Mouse (Mus musculus) hindbrain, embryonic 14.5 days (tissue): ENCODE results near the gene Nfs1. TPM values are rescaled to one million over a fixed set of nuclear protein-coding genes. Genes with fewer than 3 reads are reported as not detected.
"Not testable (repeated sequence)": the region's sequence is repeated elsewhere in the genome, so short reads cannot be mapped to it uniquely, and the experiment has no call there.

Experiments
- ATAC-seq: fragments of 200-750 bp; cut with Nextera tagmentation; 2 replicates; pipeline ENCODE4 v1.8.0; 2017; ENCODE audit warnings: moderate number of reproducible peaks, mild to moderate bottlenecking, moderate TSS enrichment, moderate library complexity; ENCODE audit not compliant: low FRiP score
- DNase-seq: peaks from one replicate; pipeline ENCODE4 v3.0.0-alpha.2; 2015; ENCODE audit warnings: low spot score
- H3K27ac ChIP-seq: fragments of 300-500 bp; sonication (generic); 2 replicates; pipeline ENCODE4 v1.5.1; 2014; ENCODE audit warnings: mild to moderate bottlenecking, moderate library complexity
- H3K27me3 ChIP-seq: fragments of 300-500 bp; sonication (generic); 2 replicates; pipeline ENCODE4 v1.6.1; 2014; ENCODE audit warnings: mild to moderate bottlenecking, low read length, mixed read lengths; ENCODE audit not compliant: control insufficient read depth, insufficient read depth
- H3K36me3 ChIP-seq: fragments of 300-500 bp; sonication (generic); replicated peaks from 2 replicates; pipeline ENCODE4 v1.6.1; 2014; ENCODE audit not compliant: control insufficient read depth, insufficient read depth
- H3K4me1 ChIP-seq: fragments of 300-500 bp; sonication (generic); replicated peaks from 2 replicates; pipeline ENCODE4 v1.6.1; 2014; ENCODE audit warnings: antibody characterized with exemption, low read length, mixed read lengths; ENCODE audit not compliant: control insufficient read depth, insufficient read depth
- H3K4me2 ChIP-seq: fragments of 300-500 bp; sonication (generic); replicated peaks from 2 replicates; pipeline ENCODE4 v1.6.1; 2014; ENCODE audit warnings: mild to moderate bottlenecking, moderate library complexity
- H3K4me3 ChIP-seq: fragments of 300-500 bp; sonication (generic); replicated peaks from 2 replicates; pipeline ENCODE4 v1.5.1; 2014; ENCODE audit warnings: mild to moderate bottlenecking, low read length
- H3K9ac ChIP-seq: fragments of 300-500 bp; sonication (generic); 2 replicates; pipeline ENCODE4 v1.6.1; 2014
- H3K9me3 ChIP-seq: fragments of 300-500 bp; sonication (generic); 2 replicates; pipeline ENCODE4 v1.6.1; 2016; ENCODE audit warnings: low read length; ENCODE audit not compliant: control insufficient read depth
- WGBS: fragments of 180-500 bp; shearing (Covaris S2); extraction: QIAGEN DNeasy Blood & Tissue Kit; methylation state at CpG from one replicate; pipeline ENCODE4 v1.1.7; 2014; 5-methylcytosine and 5-hydroxymethylcytosine counted together
- polyA plus RNA-seq: library from polyadenylated mRNA; unstranded; fragments of >200 nt; fragmentation: Nextera tagmentation; extraction: Ambion mirVana; gene quantifications from 2 replicates; pipeline ENCODE4 v1.2.1, GENCODE M21; 2014

Gene Nfs1
- polyA plus RNA-seq: 29.3 and 31.3 TPM in 2 replicates

- H3K27me3 ChIP-seq: no peaks in the 10 kb centered on the region
- ATAC-seq (peak; percentile 99), DNase-seq (peak; percentile 96)
- H3K4me3 ChIP-seq: peak within 1 kb of the TSS; percentile 80
- no peaks in the 10 kb centered on the region for H3K9me3 ChIP-seq
- peak within 1 kb of the TSS; percentile 72 for H3K4me2 ChIP-seq
- H3K9ac ChIP-seq: peak within 1 kb of the TSS; percentile 88
- H3K27ac ChIP-seq: peak within 1 kb of the TSS; percentile 94
- under 1% methylated on average over 69 of the region's 70 CpGs for WGBS
- H3K36me3 ChIP-seq: peaks cover 34% of the 10 kb centered on the region
- H3K4me1 ChIP-seq: peaks cover 18% of the 10 kb centered on the region
These were observed at the start of gene Nfs1, which contains the start of gene Romo1 for GRCm38 (mm10) chr2:156143953-156144724. Gene Nfs1, minus strand, starts transcription at chr2:156144186. Gene Romo1, plus strand, starts transcription at chr2:156144039.

- Histone ChIP-seq H3K4me2 (no peak overlapping the region), H3K9ac (no peak overlapping the region), H3K9me3 (no peaks in the 10 kb centered on the region), H3K4me1 (peaks cover 14% of the 10 kb centered on the region), H3K27me3 (no peaks in the 10 kb centered on the region), H3K4me3 (no peak overlapping the region), H3K27ac (no peak overlapping the region), H3K36me3 (no peaks in the 10 kb centered on the region)
- DNase-seq (no peak), ATAC-seq (no peak)
- WGBS: 82% methylated on average over 3 of the region's 3 CpGs
These were observed 49.3 kb upstream of the Nfs1 start for GRCm38 (mm10) chr2:156193066-156193862.

GRCm38 (mm10) chr2:156192068-156192467, 48.1 kb upstream of the Nfs1 start:
- no peaks in the 10 kb centered on the region for H3K9me3 ChIP-seq
- no peaks in the 10 kb centered on the region for H3K27me3 ChIP-seq
- ATAC-seq (no peak), DNase-seq (no peak)
- peaks cover 5% of the 10 kb centered on the region; the same call in 1 of the 2 replicates for H3K4me1 ChIP-seq
- no peak overlapping the region for H3K4me3 ChIP-seq
- H3K4me2 ChIP-seq: no peak overlapping the region
- H3K36me3 ChIP-seq: no peaks in the 10 kb centered on the region
- H3K27ac ChIP-seq: no peak overlapping the region
- 70% methylated on average over 2 of the region's 2 CpGs for WGBS
- no peak overlapping the region for H3K9ac ChIP-seq

- Histone ChIP-seq H3K9me3 (no peaks in the 10 kb centered on the region), H3K4me3 (no peak overlapping the region), H3K36me3 (no peaks in the 10 kb centered on the region), H3K27me3 (no peaks in the 10 kb centered on the region), H3K27ac (no peak overlapping the region), H3K9ac (no peak overlapping the region), H3K4me2 (no peak overlapping the region), H3K4me1 (peaks cover 5% of the 10 kb centered on the region; the same call in 1 of the 2 replicates)
- ATAC-seq (no peak), DNase-seq (no peak)
- WGBS: 91% methylated on average over 2 of the region's 2 CpGs
These were observed 47.6 kb upstream of the Nfs1 start for GRCm38 (mm10) chr2:156191540-156191939.

- no peaks in the 10 kb centered on the region for H3K36me3 ChIP-seq
- no peaks in the 10 kb centered on the region for H3K9me3 ChIP-seq
- no peaks in the 10 kb centered on the region for H3K27me3 ChIP-seq
- H3K27ac ChIP-seq: no peak overlapping the region
- WGBS: 84% methylated on average over 14 of the region's 14 CpGs
- DNase-seq: no peak
- H3K4me3 ChIP-seq: no peak overlapping the region
- H3K4me1 ChIP-seq: no peaks in the 10 kb centered on the region
- no peak for ATAC-seq
- no peak overlapping the region for H3K4me2 ChIP-seq
- H3K9ac ChIP-seq: no peak overlapping the region
These were observed 46.3 kb upstream of the Nfs1 start for GRCm38 (mm10) chr2:156190004-156190896.

- not testable (repeated sequence) for H3K9me3 ChIP-seq, H3K27ac ChIP-seq, DNase-seq, H3K27me3 ChIP-seq, H3K4me1 ChIP-seq, ATAC-seq, H3K36me3 ChIP-seq, H3K4me3 ChIP-seq, H3K4me2 ChIP-seq, H3K9ac ChIP-seq
- WGBS: 86% methylated on average over 7 of the region's 7 CpGs
These were observed 45.3 kb upstream of the Nfs1 start for GRCm38 (mm10) chr2:156189241-156189640.

- DNase-seq (no peak), ATAC-seq (no peak)
- no peaks in the 10 kb centered on the region for H3K9me3 ChIP-seq
- H3K9ac ChIP-seq: peak overlapping the region; percentile 13; the same call in 1 of the 2 replicates
- H3K4me3 ChIP-seq: no peak overlapping the region
- peaks cover 19% of the 10 kb centered on the region for H3K36me3 ChIP-seq
- peak overlapping the region; percentile 69 for H3K4me2 ChIP-seq
- H3K4me1 ChIP-seq: peaks cover 28% of the 10 kb centered on the region
- peak overlapping the region; percentile 98; the same call in 1 of the 2 replicates for H3K27ac ChIP-seq
- H3K27me3 ChIP-seq: no peaks in the 10 kb centered on the region
- WGBS: 74% methylated on average over 2 of the region's 2 CpGs
These were observed 37.6 kb upstream of the Nfs1 start for GRCm38 (mm10) chr2:156181592-156181991.

- peaks cover 30% of the 10 kb centered on the region for H3K4me1 ChIP-seq
- H3K27me3 ChIP-seq: no peaks in the 10 kb centered on the region
- H3K9me3 ChIP-seq: no peaks in the 10 kb centered on the region
- DNase-seq: no peak
- H3K4me3 ChIP-seq: peak overlapping the region; percentile 96
- ATAC-seq: no peak
- H3K36me3 ChIP-seq: peaks cover 25% of the 10 kb centered on the region
- H3K9ac ChIP-seq: peak overlapping the region; percentile 83
- peak overlapping the region; percentile 98 for H3K27ac ChIP-seq
- H3K4me2 ChIP-seq: peak overlapping the region; percentile 69
- 12% methylated on average over 8 of the region's 8 CpGs for whole genome bisulfite sequencing
These were observed 37.0 kb upstream of the Nfs1 start for GRCm38 (mm10) chr2:156180824-156181590.
